Mouse (Mus musculus): ENCODE measurements around the gene B3gnt3.
"Not testable (repeated sequence)": the region's sequence is repeated elsewhere in the genome, so short reads cannot be mapped to it uniquely, and the experiment has no call there.

B3gnt3 gene

DNA sequence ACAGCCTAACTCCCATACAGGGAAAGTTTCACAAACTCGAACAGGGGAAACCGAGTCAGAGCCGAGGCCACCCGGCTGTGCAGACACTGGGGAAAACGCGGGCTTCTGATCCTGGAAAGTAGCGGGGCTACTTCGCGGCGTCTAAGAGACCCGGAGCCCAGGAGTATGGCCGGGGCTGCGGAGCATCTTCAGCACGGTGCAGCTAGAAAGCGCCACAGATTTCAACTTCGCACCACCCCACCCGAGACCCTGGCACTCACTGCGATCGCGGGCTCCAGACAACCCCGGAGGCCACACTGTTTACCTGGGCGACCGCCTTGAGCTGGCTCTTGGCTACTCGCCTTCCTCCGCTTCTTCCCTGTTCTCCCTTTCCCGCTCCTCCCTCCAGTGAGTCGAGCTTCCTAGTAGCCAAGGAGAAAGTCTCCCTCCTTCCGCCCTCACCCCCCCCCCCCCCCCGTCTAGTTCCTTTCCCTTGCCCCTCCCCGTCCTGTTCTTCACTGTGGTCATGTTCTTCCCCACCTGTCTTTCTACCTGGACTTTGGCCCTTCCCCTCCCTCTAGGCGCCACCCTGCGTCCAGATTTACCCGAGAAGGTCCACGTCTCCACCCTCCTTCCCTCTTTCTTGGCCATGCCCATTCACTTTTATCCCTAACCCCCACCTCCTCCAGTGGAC lies at the start of gene B3gnt3:
B3gnt3 (minus strand) TSS at position 376 of the 673 bp plus-strand sequence.
- in situ Hi-C loops (cut with MboI, MseI): no loop called here

DNA sequence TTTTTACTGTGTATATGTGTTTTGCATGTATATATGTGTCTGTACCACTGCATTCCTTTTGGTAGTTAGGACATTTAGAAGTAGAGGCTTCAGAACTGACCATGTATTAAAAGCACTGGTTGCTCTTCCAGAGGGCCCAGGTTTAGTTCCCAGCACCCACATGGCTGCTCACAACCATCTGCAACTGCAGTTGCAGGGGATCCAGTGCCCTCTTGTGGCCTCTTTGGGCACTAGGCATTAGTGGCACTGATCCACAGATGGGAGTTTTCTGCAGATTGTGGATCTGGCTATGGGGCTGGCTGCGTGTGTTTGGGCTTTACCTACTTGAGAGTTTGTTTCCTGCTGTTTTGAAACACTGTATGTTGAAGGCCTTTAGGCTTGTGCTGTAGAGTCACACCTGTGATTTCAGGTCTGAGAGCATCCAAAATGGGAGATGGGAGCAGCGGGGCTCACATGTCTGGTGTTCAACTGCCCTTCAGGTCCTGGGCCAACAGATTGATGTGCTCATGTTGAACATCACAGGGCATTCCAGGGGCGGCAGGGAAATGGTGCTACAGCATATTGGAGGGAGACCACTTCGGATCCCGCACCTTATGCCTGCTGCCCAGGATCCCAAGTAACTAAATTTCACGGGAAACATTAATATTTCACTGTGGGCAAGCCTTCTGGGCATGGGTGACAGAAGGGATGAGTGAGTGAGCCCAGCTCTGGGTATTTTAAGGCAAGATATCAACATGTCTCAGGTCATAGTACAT lies 47.9 kb upstream of the B3gnt3 start:
- in situ Hi-C loops (cut with MboI, MseI): loop anchor here (25.0 kb wide), 1 partner anchor 263 kb away; the partner anchor contains the start of gene Cyp4f18

DNA sequence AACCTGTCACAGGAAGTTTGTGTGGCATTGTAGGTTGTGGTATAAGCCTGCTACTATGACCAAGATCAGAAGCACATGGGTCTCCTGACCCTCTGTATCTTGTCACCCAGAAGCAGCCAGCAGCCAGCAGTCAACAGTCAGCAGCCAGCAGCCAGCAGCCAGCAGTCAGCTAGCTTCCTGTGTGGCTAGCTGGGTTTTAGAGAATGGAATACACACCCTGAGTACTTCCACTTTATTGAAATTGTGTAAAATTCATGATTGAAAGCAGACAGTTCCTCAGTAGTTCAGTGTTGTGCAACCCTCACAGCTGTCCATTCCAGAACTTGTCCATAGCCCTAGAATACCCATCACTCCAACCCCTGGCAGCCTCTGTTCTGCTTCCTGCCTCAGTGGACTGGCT lies 45.5 kb upstream of the B3gnt3 start:
- in situ Hi-C loops (cut with MboI, MseI): not testable (repeated sequence)

DNA sequence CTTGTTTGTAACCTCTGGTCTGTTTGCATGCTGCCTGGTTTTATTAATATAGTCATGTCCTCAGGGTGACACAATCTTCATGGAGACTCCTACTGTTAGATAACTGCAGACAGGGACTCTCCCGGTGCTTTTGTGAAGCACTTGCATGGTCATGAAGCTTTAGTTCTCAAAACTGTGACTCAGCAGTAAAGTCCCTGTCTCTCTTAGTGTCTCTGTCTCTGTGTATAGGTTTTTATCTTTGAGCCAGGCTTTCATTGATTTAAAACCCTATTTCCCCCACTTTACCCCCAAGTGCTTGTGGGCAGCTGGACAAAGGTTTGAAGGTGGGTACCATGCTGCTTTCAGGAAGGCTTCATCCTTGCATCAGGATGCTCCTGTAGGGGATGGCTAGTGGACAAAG lies 43.7 kb upstream of the B3gnt3 start:
- in situ Hi-C loops (cut with MboI, MseI): no loop called here

DNA sequence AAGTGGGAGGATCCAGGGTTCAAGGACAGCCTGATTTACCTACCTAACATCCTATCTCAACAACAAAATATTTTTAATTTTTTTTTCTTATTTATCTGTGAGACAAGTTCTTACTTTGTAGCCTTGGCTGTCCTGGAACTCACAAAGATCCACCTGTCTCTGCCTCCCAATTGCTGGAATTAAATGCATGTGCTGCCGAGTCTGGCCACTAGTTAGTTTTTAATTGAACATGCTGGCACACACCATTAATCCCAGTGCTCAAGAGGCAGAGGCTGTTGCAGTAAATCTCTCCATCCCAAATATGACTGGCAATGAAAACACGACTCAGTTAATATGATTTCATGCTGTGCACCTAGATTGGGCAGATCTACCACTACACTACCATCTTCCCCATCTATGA lies 41.2 kb upstream of the B3gnt3 start:
- in situ Hi-C loops (cut with MboI, MseI): no loop called here

DNA sequence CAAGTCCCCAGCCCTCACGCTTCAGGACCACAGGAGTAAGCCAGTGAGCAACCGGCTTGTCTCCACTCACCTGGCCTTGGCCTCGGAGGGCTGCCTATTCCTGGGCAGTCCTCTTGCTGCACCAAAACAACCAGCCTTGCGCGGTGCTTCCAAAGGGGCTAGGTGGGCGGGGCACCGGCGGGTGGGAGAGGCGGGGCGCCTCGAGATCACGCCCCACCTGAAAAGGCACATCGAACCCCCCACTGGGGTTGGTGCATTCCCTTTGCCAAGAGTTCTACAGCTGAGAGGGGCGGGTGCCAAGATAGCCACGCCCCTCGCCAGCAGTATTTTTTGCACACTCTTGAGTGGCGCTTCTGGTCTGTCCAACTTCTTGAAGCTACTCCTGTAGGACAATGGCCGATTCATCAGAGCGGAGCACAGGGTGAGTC lies 40.1 kb upstream of the B3gnt3 start:
- in situ Hi-C loops (cut with MboI, MseI): no loop called here

DNA sequence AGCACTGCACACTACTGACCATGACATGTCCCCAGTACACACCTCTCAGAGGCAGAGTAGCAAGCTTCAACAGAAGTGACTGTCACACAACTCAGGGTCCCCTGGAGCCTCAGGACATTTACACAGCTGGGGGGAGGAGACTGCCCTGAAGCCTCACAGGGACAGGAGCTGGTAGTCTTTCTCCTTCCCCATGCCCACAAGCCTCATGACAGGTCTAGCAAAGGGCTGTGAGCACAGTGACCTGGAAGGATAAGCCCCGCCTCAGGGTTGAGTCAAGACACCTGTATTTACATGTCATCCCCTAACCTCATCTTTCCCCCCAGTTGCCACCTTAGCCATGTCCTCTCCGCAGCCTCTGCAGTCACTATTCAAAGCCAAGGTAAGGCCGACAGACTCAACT lies 39.6 kb upstream of the B3gnt3 start:
- in situ Hi-C loops (cut with MboI, MseI): no loop called here

DNA sequence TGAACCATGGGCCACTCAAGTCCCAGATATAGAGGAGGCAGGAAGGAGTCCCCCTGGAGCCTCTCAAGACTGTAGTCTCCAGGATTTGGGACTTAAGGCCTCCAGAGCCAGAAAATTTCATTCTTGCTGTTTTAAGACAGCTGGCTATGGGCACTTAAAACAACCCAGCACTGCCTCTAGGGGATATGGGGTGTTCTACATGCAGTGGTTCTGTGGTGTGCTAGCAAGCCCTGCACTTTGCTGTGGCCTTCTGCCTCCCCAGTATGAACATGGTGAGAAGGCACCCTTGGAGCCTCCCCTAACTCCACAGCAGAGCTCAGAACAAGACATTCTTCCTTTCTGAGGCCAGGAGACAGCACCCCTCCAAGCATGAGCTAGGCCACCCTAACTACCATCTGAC lies 36.7 kb upstream of the B3gnt3 start:
- in situ Hi-C loops (cut with MboI, MseI): loop anchor here (5.0 kb wide), 1 partner anchor 456 kb away; no protein-coding TSS in a partner anchor

DNA sequence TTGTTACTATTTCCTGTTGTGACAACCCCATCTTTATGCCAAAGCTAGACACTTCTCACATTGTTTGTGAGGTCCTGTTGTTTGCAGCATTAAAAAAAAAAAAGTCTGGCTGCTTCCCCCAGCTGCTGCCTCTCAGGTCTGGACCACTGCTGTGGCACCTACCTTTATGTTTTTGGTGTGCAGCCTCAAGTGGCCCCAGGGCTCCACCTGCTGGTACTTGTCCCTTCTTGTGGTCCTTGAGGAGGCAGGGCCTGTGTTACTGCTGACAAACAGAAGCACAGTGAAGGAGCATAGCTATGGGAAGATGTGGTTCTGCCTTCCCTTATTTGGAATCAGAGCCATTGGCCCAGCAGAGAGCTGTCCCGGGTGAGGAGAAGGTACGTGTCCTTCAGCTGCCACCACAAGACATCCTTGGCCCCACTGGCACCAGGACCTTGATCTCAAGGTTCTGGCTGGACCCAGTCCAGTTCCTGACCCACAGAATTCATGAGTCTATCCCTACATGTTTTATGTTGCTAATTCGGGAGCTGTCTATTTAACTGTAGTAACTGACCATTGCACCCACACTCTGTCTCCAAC lies 30.2 kb upstream of the B3gnt3 start:
- in situ Hi-C loops (cut with MboI, MseI): no loop called here

DNA sequence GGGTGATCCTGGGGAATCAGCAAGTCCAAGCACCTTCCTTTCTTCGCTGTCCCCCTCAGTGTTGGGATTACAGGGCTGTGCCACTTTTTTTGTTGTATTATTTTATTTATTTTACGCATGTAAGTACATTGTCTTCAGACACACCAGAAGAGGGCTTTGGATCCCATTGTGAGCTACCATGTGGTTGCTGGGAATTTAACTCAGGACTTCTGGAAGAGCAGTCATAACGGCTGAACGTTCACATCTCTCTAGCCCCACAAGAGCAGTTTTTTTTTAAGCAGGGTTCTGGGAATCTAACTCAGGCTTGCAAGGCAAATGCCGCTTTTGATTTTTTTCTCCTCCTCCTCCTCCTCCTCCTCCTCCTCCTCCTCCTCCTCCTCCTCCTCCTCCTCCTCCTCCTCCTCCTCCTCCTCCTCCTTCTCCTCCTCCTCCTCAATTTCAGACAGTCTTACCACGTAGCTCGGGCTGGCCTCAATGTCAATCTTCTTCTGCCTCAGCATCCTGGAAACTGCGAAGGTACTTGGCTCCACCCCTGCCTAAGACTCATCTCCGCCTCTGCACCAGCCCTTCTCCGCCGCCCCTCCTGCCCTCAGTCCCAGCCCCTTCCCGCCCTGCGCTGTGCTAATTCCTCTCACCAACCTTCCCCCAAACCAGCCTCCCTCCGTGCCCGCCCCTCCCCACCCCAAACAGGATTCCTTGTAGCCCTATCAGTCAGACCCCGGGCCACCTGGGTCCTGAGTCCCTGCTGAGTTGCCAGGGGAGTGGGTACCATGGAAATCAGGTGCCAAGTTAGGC lies 27.4 kb upstream of the B3gnt3 start:
- in situ Hi-C loops (cut with MboI, MseI): no loop called here

DNA sequence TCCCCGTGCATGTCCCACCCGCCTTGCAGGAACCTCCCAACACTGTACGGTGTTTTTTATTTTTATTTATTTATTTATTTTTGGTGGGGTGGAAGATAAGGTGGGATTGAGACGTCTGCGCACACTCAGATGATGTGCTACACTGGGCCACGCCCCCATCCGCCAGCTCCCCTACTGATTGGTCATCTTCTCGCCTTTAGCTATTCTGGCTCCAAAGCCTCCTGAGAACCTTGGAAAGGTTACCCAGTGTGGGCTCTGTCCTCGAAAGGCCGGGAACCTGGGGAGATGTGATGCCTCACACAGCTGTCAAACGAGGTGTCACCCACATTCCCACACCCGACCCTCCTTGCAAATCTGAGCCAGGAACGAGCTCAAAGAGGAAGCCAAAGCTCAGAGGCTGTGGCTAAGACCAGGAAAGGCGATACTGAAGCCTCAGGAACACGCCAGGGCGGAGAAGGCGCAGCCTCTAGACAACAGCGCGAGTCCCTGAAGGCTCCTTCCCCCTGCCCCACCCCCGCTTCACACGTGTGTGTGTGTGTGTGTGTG lies 26.7 kb upstream of the B3gnt3 start:
- in situ Hi-C loops (cut with MboI, MseI): no loop called here

DNA sequence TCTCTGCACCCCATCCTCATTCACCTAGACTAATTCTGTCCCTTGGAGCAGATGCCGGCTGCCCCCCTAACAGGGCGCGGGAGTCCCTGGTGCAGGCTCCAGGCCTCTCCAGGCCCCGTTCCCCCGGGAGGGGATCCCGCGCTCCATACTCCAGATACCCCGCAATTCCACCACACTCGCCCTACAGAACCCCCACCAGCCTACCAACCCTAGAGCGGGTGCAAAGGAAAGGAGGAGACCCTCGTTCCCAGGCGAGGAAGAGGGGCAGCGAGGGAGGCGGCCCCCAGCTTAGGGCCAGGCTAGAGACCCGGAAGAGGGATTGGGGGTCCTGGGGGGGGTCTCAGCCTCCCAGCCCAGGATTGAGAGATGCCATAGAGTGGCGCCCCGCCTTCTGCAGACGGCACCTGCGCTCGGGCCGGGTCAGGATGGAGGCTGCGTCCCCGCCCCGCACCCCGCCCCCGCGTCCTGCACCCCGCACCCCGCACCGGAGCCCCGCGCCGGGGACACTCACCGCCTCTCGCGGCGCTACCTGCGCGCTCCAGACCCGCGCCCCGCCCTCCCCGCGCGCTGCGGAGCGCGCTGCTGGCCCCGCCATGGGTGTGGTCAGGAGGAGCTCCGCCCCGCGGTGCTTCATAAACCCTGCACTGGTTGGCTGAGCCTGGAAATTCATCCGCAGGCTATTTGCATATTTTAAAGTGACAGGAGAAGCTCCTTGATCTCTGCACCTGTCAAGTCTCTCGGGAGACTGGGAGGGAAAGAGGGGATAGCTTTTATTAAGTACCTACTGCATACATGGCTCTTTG lies 23.7 kb upstream of the B3gnt3 start, which contains the start of gene Fcho1:
Fcho1 (minus strand) TSS at position 595 of the 803 bp plus-strand sequence.
- in situ Hi-C loops (cut with MboI, MseI): no loop called here

DNA sequence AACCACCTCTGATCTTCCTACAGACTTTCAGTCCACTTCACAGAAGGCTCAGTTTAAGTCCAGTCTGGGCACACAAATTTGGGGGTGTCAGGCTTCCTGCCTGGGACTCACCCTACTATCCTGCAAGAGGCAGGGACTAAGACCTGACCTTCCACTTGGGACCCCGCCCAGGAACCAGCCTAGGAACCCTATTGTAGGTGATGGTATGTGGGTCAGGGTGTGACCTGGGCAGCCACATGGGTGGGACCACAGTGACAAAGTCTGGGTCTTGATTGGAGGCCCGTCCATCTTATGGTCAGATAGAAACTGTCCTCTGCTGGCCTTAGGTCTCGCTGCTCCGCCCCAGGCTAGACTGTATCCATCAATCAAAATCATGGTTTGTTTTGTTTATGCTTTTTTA lies 22.8 kb upstream of the B3gnt3 start:
- in situ Hi-C loops (cut with MboI, MseI): no loop called here

DNA sequence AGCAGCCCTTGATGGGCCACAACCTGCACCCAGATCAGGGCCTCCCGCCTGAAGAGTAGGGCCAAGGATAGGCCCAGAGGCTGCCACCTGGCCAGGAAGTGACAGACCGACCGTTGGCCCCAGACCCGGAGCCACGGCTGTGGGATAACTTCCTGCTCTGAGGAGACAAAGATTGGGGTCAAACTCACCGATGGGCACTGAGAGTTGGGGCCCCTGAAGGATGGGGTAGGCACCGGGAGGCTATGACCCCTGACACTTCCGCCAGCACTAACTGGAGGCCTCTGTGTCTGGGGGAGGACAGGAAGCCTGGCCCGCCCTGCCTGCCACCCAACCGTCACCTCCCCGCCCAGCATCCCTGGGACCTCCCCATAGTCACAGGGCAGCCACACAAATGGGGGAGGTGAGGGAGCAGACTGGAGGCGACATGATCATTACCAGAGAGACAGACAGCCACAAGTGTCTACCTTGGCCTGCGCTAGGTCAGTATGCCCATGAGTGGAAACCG lies 21.5 kb upstream of the B3gnt3 start:
- in situ Hi-C loops (cut with MboI, MseI): no loop called here

DNA sequence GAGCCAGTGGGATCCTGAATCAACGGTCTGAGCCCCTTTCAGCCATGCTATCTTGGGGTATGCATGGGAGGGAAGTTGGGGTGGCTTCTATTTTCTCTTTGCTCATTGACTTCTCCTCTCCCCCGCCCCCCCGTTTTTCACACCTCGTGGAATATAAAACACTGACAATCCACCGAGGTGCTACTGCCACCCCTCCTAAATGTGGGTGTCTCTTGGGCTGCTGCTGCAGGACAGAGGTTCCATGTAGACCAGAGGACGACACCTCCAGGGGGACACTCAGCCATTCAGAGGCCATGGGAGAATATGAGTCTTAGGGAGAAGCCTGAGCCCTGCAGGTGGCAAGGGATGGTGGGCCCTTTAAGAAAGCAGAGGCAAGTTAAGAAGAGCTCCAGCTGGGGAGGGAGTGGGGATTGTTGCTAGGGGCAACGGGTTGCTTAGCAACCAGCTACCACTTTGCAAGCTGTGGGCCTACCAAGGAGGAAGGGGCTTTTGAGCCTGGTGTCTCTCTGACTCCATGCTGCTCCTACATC lies 18.4 kb upstream of the B3gnt3 start:
- in situ Hi-C loops (cut with MboI, MseI): no loop called here

DNA sequence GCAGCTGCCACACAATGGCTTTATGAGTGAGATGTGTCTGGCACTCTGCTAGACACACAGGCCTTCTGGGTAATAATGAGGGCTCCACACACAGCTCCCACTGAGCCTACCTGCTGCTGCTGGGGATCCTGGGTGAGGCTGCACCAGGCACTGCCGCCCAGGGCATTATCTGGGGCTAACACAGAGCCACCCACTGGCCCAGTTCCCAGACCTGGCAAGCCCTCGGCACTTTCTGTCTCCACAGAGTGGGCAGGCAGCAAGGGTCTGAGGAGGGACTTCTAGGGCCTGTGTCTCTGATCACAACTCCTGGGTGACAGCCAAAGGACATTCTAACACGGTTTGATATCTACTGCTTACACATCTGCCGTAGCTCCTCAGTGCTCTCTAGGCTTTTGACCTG lies 17.6 kb upstream of the B3gnt3 start:
- in situ Hi-C loops (cut with MboI, MseI): no loop called here

DNA sequence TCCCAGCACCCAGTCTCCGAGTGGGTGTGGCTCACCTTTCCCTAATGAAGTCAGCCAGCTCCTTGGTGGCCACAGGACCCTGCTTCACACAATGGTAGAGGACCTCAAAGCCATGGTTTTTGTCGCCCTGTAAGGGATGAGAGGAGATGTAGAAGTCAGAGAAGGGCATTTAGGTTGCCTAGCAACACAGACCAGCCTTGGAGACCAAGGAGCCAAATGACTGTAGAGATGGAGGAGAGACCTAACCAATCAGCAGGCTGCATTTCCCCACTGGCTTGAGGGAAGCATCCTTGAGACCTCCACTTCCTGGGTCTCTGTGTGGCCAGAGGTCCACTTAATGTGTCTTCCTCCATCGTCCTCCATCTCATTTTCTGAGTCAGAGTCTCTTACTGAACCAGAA lies 16.7 kb upstream of the B3gnt3 start:
- in situ Hi-C loops (cut with MboI, MseI): no loop called here

DNA sequence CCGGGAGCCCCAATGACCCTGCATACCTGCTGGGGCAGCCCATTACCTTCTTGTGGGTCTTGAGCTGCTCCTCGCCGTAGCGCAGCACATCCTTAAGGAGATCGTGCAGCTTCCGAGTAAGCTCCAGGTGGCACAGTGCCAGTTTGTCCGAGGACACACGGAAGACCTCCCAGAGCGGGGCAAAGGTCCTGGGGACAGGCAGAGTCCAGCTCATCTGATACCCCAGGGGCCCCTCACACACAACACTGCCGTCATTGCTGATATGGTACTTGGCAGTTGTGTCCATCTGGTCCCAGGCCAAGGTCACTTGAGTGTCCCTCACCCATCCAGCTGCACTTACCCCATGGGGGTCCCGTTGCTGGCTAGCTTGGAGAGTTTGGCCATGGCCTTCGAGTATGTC lies 15.5 kb upstream of the B3gnt3 start:
- in situ Hi-C loops (cut with MboI, MseI): no loop called here

DNA sequence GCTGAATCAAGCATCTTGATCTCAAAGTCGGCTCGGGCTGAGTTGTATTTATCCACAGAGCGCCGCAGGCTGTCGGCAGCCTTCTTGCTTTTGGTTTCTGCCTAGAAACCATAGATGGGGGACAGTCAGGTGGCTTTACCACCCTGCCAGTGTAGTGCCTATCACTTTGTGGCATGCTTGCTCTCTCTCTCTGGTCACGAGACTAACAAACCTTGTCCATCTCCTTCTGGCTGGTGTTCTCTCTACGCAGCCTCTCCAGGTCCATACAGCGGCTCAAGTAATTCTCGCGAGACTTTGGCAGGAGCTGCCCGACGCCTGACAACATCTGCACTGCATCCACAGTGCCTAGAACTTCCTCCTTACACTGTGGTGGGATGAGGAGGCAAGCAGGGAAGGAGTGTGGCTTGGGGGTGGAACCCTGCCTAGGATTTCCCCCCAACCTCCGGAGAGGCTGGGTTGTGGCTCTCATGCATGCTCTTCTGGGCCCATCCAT lies 15.0 kb upstream of the B3gnt3 start:
- in situ Hi-C loops (cut with MboI, MseI): no loop called here

DNA sequence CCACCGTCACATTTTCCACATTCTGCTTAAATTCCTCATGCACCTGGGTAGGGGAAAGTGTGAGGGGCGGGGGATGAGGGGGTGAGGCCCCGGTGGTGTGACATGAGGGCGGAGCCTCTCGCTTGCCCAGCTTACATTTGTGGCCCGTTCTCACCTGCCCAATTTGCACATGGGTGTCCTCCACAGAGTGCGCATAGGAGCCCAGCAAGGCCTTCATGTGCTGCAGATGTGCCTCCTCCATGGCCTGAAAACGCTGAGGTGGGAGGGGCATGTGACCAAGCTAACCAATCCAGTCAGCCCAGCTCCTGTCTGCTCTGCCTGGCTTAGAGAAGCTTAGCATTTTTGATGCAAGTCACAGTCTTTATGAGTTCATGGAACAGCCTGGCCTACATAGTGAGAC lies 13.9 kb upstream of the B3gnt3 start:
- in situ Hi-C loops (cut with MboI, MseI): no loop called here
